Mouse (Mus musculus): ENCODE data around the gene Cox8b.

DNA sequence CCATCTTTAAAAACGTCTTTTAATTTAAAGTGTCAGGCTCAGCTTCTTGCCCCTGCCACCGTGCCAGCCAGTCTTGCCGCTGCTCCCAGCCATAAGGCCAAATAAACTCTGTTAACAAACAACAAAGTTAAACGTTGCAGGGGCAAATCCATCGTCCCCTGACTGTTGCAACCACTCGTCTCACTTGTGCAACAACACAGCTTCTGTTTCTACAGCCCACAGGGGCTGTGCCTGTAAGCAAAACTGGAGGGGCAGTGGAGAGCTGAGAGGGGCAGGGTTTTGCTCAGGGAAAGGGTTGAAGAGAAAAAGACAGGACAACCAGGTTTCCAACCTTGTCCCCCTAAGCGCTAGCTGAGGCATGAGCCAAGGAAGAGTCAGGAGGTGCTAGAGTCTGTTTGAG, 7.9 kb upstream of the Cox8b start:
- no peak for TF ChIP-seq CTCF (IDR thresholded peaks at IDR 0.05; ENCODE audit: low read depth)
- no peak for TF ChIP-seq EP300 (IDR thresholded peaks at IDR 0.05; ENCODE audit: low read depth)

Measured in liver, postnatal 0 days (tissue).